Mouse (Mus musculus) limb, embryonic 14.5 days (tissue): ENCODE data around the gene Zc3h4. TPM values are rescaled to one million over a fixed set of nuclear protein-coding genes. Genes with fewer than 3 reads are reported as not detected.

ENCODE experiments used
- ATAC-seq: fragments of 200-750 bp; cut with Nextera tagmentation; 2 replicates; pipeline ENCODE4 v1.8.0; 2017; ENCODE audit warnings: low read depth, moderate number of reproducible peaks, moderate TSS enrichment; ENCODE audit not compliant: low FRiP score
- DNase-seq: peaks from one replicate; pipeline ENCODE4 v3.0.0-alpha.2; 2015; ENCODE audit warnings: low spot score
- H3K27ac ChIP-seq: fragments of 300-500 bp; sonication (generic); replicated peaks from 2 replicates; pipeline ENCODE4 v1.5.1; 2014; ENCODE audit warnings: low read depth, mild to moderate bottlenecking, low read length, moderate library complexity, mixed read lengths
- H3K27me3 ChIP-seq: fragments of 300-500 bp; sonication (generic); 2 replicates; pipeline ENCODE4 v1.6.1; 2014; ENCODE audit warnings: low read length, mixed read lengths; ENCODE audit not compliant: control insufficient read depth, insufficient read depth
- H3K36me3 ChIP-seq: fragments of 300-500 bp; sonication (generic); 2 replicates; pipeline ENCODE4 v1.6.1; 2014; ENCODE audit warnings: mild to moderate bottlenecking, low read length, moderate library complexity, mixed read lengths; ENCODE audit not compliant: control insufficient read depth, insufficient read depth
- H3K4me1 ChIP-seq: fragments of 300-500 bp; sonication (generic); 2 replicates; pipeline ENCODE4 v1.6.1; 2014; ENCODE audit warnings: antibody characterized with exemption, low read length, mixed read lengths; ENCODE audit not compliant: control insufficient read depth, insufficient read depth
- H3K4me2 ChIP-seq: fragments of 300-500 bp; sonication (generic); replicated peaks from 2 replicates; pipeline ENCODE4 v1.6.1; 2014; ENCODE audit warnings: low read depth, mild to moderate bottlenecking, low read length, moderate library complexity; ENCODE audit not compliant: severe bottlenecking
- H3K4me3 ChIP-seq: fragments of 300-500 bp; sonication (generic); replicated peaks from 2 replicates; pipeline ENCODE4 v1.5.1; 2014; ENCODE audit warnings: low read length
- H3K9ac ChIP-seq: fragments of 300-500 bp; sonication (generic); 2 replicates; pipeline ENCODE4 v1.6.1; 2014; ENCODE audit warnings: mild to moderate bottlenecking, low read depth, low read length, moderate library complexity; ENCODE audit not compliant: severe bottlenecking
- H3K9me3 ChIP-seq: fragments of 300-500 bp; sonication (generic); 2 replicates; pipeline ENCODE4 v1.6.1; 2016; ENCODE audit warnings: low read length; ENCODE audit not compliant: control insufficient read depth
- POLR2A ChIP-seq: fragments of 200-500 bp; IDR thresholded peaks from 2 replicates; pipeline ENCODE4 v1.8.0; 2012; ENCODE audit warnings: inconsistent platforms, mild to moderate bottlenecking, moderate library complexity, borderline replicate concordance; ENCODE audit not compliant: insufficient read depth, insufficient read length; ENCODE audit errors: extremely low read depth
- WGBS: fragments of 180-500 bp; shearing (Covaris S2); extraction: QIAGEN DNeasy Blood & Tissue Kit; methylation state at CpG from one replicate; pipeline ENCODE4 v1.1.7; 2014; 5-methylcytosine and 5-hydroxymethylcytosine counted together
- polyA plus RNA-seq, 2 experiments: library from polyadenylated mRNA; depleted of rRNA in 1 of 2; stranded (reverse) in 1 of 2; unstranded in 1 of 2; fragments of >200 nt; fragmentation: Nextera tagmentation in 1 of 2; extraction: Ambion mirVana in 1 of 2; gene quantifications; 2 replicates each; pipeline versions ENCODE4 v1.2.1 to v1.2.3; 2012 to 2014

Zc3h4 gene
- polyA plus RNA-seq, 2 experiments, result 15.7 to 49.1 TPM

DNA sequence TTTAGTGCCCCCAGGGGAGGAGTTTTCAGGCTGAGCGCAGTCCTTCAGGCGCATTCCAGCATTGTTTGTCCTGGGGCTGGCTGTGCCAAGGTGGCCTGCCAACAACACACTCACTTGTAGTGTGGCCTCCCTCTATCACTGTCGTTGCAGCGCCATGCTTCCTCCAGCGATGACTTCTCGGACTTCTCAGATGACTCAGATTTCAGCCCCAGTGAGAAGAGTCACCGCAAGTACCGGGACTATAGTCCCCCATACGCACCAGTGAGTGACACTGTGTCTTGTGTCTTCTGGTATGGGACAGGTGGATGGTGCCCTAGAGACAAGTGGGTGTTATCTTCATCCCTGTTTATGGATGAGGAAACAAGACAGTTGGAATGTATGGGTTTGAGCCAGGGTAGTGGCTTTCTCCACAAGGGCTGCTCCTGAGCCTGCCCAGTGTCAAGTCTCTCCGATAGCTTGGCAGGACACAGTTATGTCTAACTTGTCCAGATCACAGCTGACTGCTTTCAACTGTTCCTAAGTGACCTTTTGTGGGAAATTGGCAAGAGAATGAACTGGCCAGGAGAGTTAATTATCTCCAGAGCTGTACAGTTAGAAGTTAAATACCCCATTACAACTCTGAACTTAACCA is 16.5 kb downstream of the Zc3h4 start:
- no peak overlapping the region for H3K4me2 ChIP-seq
- no peak for ATAC-seq
- H3K27me3 ChIP-seq, result no peaks in the 10 kb centered on the region
- no peaks in the 10 kb centered on the region for H3K4me1 ChIP-seq
- no peak overlapping the region for H3K27ac ChIP-seq
- TF ChIP-seq POLR2A, result no peak
- peaks cover 78% of the 10 kb centered on the region for H3K36me3 ChIP-seq
- DNase-seq, result no peak
- H3K9ac ChIP-seq, result no peak overlapping the region
- H3K4me3 ChIP-seq, result no peak overlapping the region
- 91% methylated on average over 10 of the region's 10 CpGs for WGBS
- H3K9me3 ChIP-seq, result no peaks in the 10 kb centered on the region

DNA sequence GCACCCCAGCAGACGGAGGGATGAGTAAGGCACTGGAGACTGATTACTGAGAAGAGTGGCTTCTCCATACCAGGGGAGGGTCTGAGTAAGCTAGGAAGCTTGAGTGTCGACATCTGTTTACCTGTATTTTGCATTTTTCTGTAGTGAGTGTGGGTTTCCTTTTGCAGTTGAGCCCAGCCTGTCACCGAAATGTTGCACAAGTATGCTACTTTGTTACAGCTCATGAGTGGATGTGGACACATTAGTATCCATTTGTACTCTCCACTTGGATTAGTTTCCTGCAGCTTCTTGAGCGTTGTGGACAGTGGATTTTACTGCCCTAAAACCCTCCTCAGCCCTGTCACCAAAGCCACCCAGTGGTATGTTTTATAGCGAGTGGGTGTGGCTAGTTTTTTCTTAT is 18.0 kb downstream of the Zc3h4 start:
- ATAC-seq (no peak), DNase-seq (no peak)
- H3K36me3 ChIP-seq, result peaks cover 84% of the 10 kb centered on the region
- no peak for TF ChIP-seq POLR2A
- H3K27me3 ChIP-seq, result no peaks in the 10 kb centered on the region
- H3K4me3 ChIP-seq, result no peak overlapping the region
- 86% methylated on average over 5 of the region's 5 CpGs for WGBS
- H3K9ac ChIP-seq, result no peak overlapping the region
- H3K4me2 ChIP-seq, result no peak overlapping the region
- H3K27ac ChIP-seq, result no peak overlapping the region
- no peaks in the 10 kb centered on the region for H3K9me3 ChIP-seq
- no peaks in the 10 kb centered on the region for H3K4me1 ChIP-seq

DNA sequence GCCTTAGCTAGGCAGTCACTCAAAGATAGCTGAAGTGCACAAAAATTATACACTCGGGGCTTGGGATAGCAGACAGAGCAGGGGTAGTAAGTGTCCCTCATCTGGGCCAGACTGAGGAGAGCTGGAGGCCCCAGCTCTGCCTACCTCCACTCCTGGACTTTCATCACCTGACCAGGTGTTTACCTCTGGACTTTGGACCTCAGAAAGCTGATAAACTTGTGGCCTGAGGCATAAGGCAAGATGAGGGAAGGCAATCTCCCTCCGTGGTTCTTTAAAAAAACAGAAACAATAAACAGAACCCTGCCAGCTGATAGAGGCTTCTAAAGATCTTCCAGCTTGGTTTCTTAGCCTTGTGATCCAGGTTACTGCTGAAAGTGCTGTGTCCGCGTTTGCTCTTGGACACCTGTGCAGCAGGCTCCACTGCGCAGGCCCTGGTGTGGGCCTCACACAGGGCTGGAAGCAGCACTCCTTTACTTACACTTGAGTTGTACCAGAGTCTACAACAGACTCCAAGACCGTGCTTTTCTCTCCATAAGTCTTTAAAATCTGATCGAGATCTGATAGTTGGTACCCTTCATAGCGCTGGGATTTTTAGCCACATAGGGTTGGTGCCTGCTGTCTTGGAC is 19.9 kb downstream of the Zc3h4 start:
- WGBS, result 94% methylated on average over 8 of the region's 8 CpGs
- Histone ChIP-seq H3K4me3 (no peak overlapping the region), H3K9me3 (no peaks in the 10 kb centered on the region), H3K4me1 (no peaks in the 10 kb centered on the region), H3K36me3 (peaks cover 97% of the 10 kb centered on the region), H3K4me2 (no peak overlapping the region), H3K27me3 (no peaks in the 10 kb centered on the region), H3K9ac (no peak overlapping the region), H3K27ac (no peak overlapping the region)
- no peak for TF ChIP-seq POLR2A
- ATAC-seq (no peak), DNase-seq (no peak)

GRCm38 (mm10) chr7:16422222-16422856 is 21.6 kb downstream of the Zc3h4 start:
- 93% methylated on average over 18 of the region's 18 CpGs for WGBS
- H3K4me2 ChIP-seq, result no peak overlapping the region
- H3K4me3 ChIP-seq, result no peak overlapping the region
- DNase-seq (no peak), ATAC-seq (no peak)
- H3K36me3 ChIP-seq, result peaks cover 97% of the 10 kb centered on the region
- no peak for TF ChIP-seq POLR2A
- H3K9ac ChIP-seq, result no peak overlapping the region
- H3K27me3 ChIP-seq, result no peaks in the 10 kb centered on the region
- H3K4me1 ChIP-seq, result no peaks in the 10 kb centered on the region
- H3K9me3 ChIP-seq, result no peaks in the 10 kb centered on the region
- no peak overlapping the region for H3K27ac ChIP-seq

- Histone ChIP-seq H3K4me1 (no peaks in the 10 kb centered on the region), H3K9me3 (no peaks in the 10 kb centered on the region), H3K27ac (no peak overlapping the region), H3K36me3 (peaks cover 97% of the 10 kb centered on the region), H3K4me3 (no peak overlapping the region), H3K27me3 (no peaks in the 10 kb centered on the region), H3K9ac (no peak overlapping the region), H3K4me2 (no peak overlapping the region)
- TF ChIP-seq POLR2A, result no peak
- DNase-seq, result no peak
- WGBS, result 94% methylated on average over 9 of the region's 9 CpGs
- ATAC-seq, result no peak
Measured at GRCm38 (mm10) chr7:16423731-16424130, 23.0 kb downstream of the Zc3h4 start.
